Mouse (Mus musculus): ENCODE data around the gene Slf2. TPM values are rescaled to one million over a fixed set of nuclear protein-coding genes. Genes with fewer than 3 reads are reported as not detected.

Slf2 gene
- polyA plus RNA-seq, 1 experiment, result 98.6 TPM

DNA sequence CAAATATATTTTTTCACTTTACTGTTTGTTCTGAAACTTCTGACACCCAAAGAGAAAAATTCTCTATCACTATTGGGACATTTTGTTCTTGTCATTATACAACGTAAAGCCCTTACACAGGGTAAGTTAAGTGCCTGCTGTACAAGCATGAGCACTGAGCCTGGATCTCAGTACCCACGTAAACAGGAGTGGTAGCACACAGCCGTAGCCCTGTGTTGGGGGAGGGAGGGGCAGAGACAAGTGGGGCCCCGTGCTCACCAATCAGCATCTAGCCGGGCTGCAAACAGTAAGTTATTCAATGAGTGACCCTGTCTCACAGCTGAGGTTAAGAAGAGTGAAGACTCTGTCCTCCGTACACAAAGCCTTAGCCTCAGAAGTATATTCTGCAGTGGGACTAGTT lies 45.7 kb downstream of the Slf2 start:
- peaks cover 2% of the 10 kb centered on the region; the same call in 1 of the 2 replicates for H3K4me1 ChIP-seq (replicated peaks; ENCODE audit: control insufficient read depth, insufficient read depth, low read length)
- no peak overlapping the region for H3K4me3 ChIP-seq (ENCODE audit: control insufficient read depth, insufficient read depth, low read length)
- H3K27me3 ChIP-seq (ENCODE audit: control insufficient read depth, insufficient read depth, low read length), result no peaks in the 10 kb centered on the region
- TF ChIP-seq POLR2A (IDR thresholded peaks at IDR 0.05; ENCODE audit: control insufficient read depth, extremely low read depth, insufficient read depth, low read length, poor library complexity) (no peak), CTCF (IDR thresholded peaks at IDR 0.05; ENCODE audit: borderline replicate concordance, control insufficient read depth, extremely low read depth, insufficient read depth, low read length, poor library complexity) (no peak)
- no peak for DNase-seq
- H3K36me3 ChIP-seq (ENCODE audit: control insufficient read depth, insufficient read depth, low read length), result peaks cover 73% of the 10 kb centered on the region
- H3K27ac ChIP-seq (ENCODE audit: control insufficient read depth, insufficient read depth, low read length), result no peak overlapping the region
- WGBS, result 96% methylated on average over 6 of the region's 6 CpGs

GRCm38 (mm10) chr19:44977148-44977547 lies 46.2 kb downstream of the Slf2 start:
- H3K36me3 ChIP-seq (ENCODE audit: control insufficient read depth, insufficient read depth, low read length), result peaks cover 73% of the 10 kb centered on the region

GRCm38 (mm10) chr19:44980787-44981186 lies 49.8 kb downstream of the Slf2 start:
- no peak for TF ChIP-seq POLR2A (IDR thresholded peaks at IDR 0.05; ENCODE audit: control insufficient read depth, extremely low read depth, insufficient read depth, low read length, poor library complexity)
- TF ChIP-seq CTCF (IDR thresholded peaks at IDR 0.05; ENCODE audit: borderline replicate concordance, control insufficient read depth, extremely low read depth, insufficient read depth, low read length, poor library complexity), result no peak
- no peak overlapping the region for H3K27ac ChIP-seq (ENCODE audit: control insufficient read depth, insufficient read depth, low read length)
- WGBS, result 95% methylated on average over 2 of the region's 2 CpGs
- no peaks in the 10 kb centered on the region for H3K4me1 ChIP-seq (replicated peaks; ENCODE audit: control insufficient read depth, insufficient read depth, low read length)
- peaks cover 51% of the 10 kb centered on the region for H3K36me3 ChIP-seq (ENCODE audit: control insufficient read depth, insufficient read depth, low read length)
- DNase-seq, result no peak
- H3K4me3 ChIP-seq (ENCODE audit: control insufficient read depth, insufficient read depth, low read length), result no peak overlapping the region
- H3K27me3 ChIP-seq (ENCODE audit: control insufficient read depth, insufficient read depth, low read length), result no peaks in the 10 kb centered on the region

More at GRCm38 (mm10) chr19:44977148-44977547, 46.2 kb downstream of the Slf2 start:
- no peak for TF ChIP-seq POLR2A (IDR thresholded peaks at IDR 0.05; ENCODE audit: control insufficient read depth, extremely low read depth, insufficient read depth, low read length, poor library complexity)
- TF ChIP-seq CTCF (IDR thresholded peaks at IDR 0.05; ENCODE audit: borderline replicate concordance, control insufficient read depth, extremely low read depth, insufficient read depth, low read length, poor library complexity), result no peak
- Histone ChIP-seq H3K4me3 (ENCODE audit: control insufficient read depth, insufficient read depth, low read length) (no peak overlapping the region), H3K4me1 (replicated peaks; ENCODE audit: control insufficient read depth, insufficient read depth, low read length) (peaks cover 2% of the 10 kb centered on the region; the same call in 1 of the 2 replicates), H3K27me3 (ENCODE audit: control insufficient read depth, insufficient read depth, low read length) (no peaks in the 10 kb centered on the region), H3K27ac (ENCODE audit: control insufficient read depth, insufficient read depth, low read length) (no peak overlapping the region)
- no peak for DNase-seq
- 97% methylated on average over 6 of the region's 6 CpGs for WGBS

- 91% methylated on average over 7 of the region's 7 CpGs for WGBS
- TF ChIP-seq POLR2A (IDR thresholded peaks at IDR 0.05; ENCODE audit: control insufficient read depth, extremely low read depth, insufficient read depth, low read length, poor library complexity) (no peak), CTCF (IDR thresholded peaks at IDR 0.05; ENCODE audit: borderline replicate concordance, control insufficient read depth, extremely low read depth, insufficient read depth, low read length, poor library complexity) (no peak)
- H3K27me3 ChIP-seq (ENCODE audit: control insufficient read depth, insufficient read depth, low read length), result no peaks in the 10 kb centered on the region
- no peak overlapping the region for H3K27ac ChIP-seq (ENCODE audit: control insufficient read depth, insufficient read depth, low read length)
- H3K4me1 ChIP-seq (replicated peaks; ENCODE audit: control insufficient read depth, insufficient read depth, low read length), result no peaks in the 10 kb centered on the region
- DNase-seq, result no peak
- no peak overlapping the region for H3K4me3 ChIP-seq (ENCODE audit: control insufficient read depth, insufficient read depth, low read length)
- H3K36me3 ChIP-seq (ENCODE audit: control insufficient read depth, insufficient read depth, low read length), result peaks cover 34% of the 10 kb centered on the region
Measured at GRCm38 (mm10) chr19:44982477-44983115, 51.6 kb downstream of the Slf2 start.

- Histone ChIP-seq H3K27ac (ENCODE audit: control insufficient read depth, insufficient read depth, low read length) (no peak overlapping the region), H3K4me3 (ENCODE audit: control insufficient read depth, insufficient read depth, low read length) (no peak overlapping the region), H3K36me3 (ENCODE audit: control insufficient read depth, insufficient read depth, low read length) (peaks cover 26% of the 10 kb centered on the region), H3K27me3 (ENCODE audit: control insufficient read depth, insufficient read depth, low read length) (no peaks in the 10 kb centered on the region), H3K4me1 (replicated peaks; ENCODE audit: control insufficient read depth, insufficient read depth, low read length) (no peaks in the 10 kb centered on the region)
- 91% methylated on average over 6 of the region's 6 CpGs for WGBS
- no peak for DNase-seq
- no peak for TF ChIP-seq POLR2A (IDR thresholded peaks at IDR 0.05; ENCODE audit: control insufficient read depth, extremely low read depth, insufficient read depth, low read length, poor library complexity)
- no peak for TF ChIP-seq CTCF (IDR thresholded peaks at IDR 0.05; ENCODE audit: borderline replicate concordance, control insufficient read depth, extremely low read depth, insufficient read depth, low read length, poor library complexity)
Measured at GRCm38 (mm10) chr19:44983366-44983765, 52.4 kb downstream of the Slf2 start.

DNA sequence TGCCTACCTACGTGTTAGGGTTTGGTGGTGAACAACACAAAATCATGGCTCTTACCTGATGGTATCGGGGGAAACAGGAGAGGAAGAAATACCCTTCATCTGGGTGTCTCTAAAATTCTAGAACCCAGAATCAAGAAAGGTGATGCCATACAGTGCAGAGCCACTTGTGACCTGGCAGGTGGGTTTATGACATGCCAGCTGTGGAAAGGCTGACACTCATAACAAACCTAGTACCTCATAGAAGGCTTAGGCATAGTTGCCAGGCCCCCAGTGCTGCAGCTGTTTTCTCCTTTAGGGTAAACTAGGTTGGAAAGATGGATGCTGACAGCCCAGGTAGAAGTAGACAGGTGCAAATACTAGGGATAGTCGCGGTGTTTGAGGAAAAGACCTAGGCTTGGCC lies 53.5 kb downstream of the Slf2 start:
- DNase-seq, result no peak
- 95% methylated on average over 4 of the region's 4 CpGs for WGBS
- Histone ChIP-seq H3K27me3 (ENCODE audit: control insufficient read depth, insufficient read depth, low read length) (0 out of 2 replicates have a peak, but pooled peaks cover 1% of the 10 kb centered on the region), H3K4me3 (ENCODE audit: control insufficient read depth, insufficient read depth, low read length) (no peak overlapping the region), H3K27ac (ENCODE audit: control insufficient read depth, insufficient read depth, low read length) (no peak overlapping the region), H3K36me3 (ENCODE audit: control insufficient read depth, insufficient read depth, low read length) (peaks cover 19% of the 10 kb centered on the region), H3K4me1 (replicated peaks; ENCODE audit: control insufficient read depth, insufficient read depth, low read length) (peaks cover 5% of the 10 kb centered on the region)
- TF ChIP-seq CTCF (IDR thresholded peaks at IDR 0.05; ENCODE audit: borderline replicate concordance, control insufficient read depth, extremely low read depth, insufficient read depth, low read length, poor library complexity) (no peak), POLR2A (IDR thresholded peaks at IDR 0.05; ENCODE audit: control insufficient read depth, extremely low read depth, insufficient read depth, low read length, poor library complexity) (no peak)

Data from thymus, adult 2 months (tissue).